Mouse (Mus musculus) neural tube, embryonic 15.5 days (tissue): ENCODE measurements around the gene Dennd1a. TPM values are rescaled to one million over a fixed set of nuclear protein-coding genes. Genes with fewer than 3 reads are reported as not detected.

Experiments
- ATAC-seq: fragments of 200-750 bp; cut with Nextera tagmentation; 2 replicates; pipeline ENCODE4 v1.8.0; 2017; ENCODE audit warnings: mild to moderate bottlenecking, moderate TSS enrichment, moderate library complexity; ENCODE audit not compliant: low FRiP score
- H3K27ac ChIP-seq: fragments of 300-500 bp; sonication (generic); replicated peaks from 2 replicates; pipeline ENCODE4 v1.5.1; 2015; ENCODE audit warnings: mild to moderate bottlenecking, inconsistent platforms
- H3K27me3 ChIP-seq: fragments of 300-500 bp; sonication (generic); replicated peaks from 2 replicates; pipeline ENCODE4 v1.6.1; 2015; ENCODE audit warnings: inconsistent platforms
- H3K36me3 ChIP-seq: fragments of 300-500 bp; sonication (generic); 2 replicates; pipeline ENCODE4 v1.6.1; 2015; ENCODE audit warnings: inconsistent platforms
- H3K4me1 ChIP-seq: fragments of 300-500 bp; sonication (generic); 2 replicates; pipeline ENCODE4 v1.6.1; 2015; ENCODE audit warnings: inconsistent platforms
- H3K4me2 ChIP-seq: fragments of 300-500 bp; sonication (generic); 2 replicates; pipeline ENCODE4 v1.6.1; 2015; ENCODE audit warnings: inconsistent platforms, mild to moderate bottlenecking, moderate library complexity
- H3K4me3 ChIP-seq: fragments of 300-500 bp; sonication (generic); replicated peaks from 2 replicates; pipeline ENCODE4 v1.5.1; 2015; ENCODE audit warnings: mild to moderate bottlenecking, inconsistent platforms
- H3K9ac ChIP-seq: fragments of 300-500 bp; sonication (generic); replicated peaks from 2 replicates; pipeline ENCODE4 v1.6.1; 2015; ENCODE audit warnings: mild to moderate bottlenecking, inconsistent platforms
- H3K9me3 ChIP-seq: fragments of 300-500 bp; sonication (generic); replicated peaks from 2 replicates; pipeline ENCODE4 v1.6.1; 2016; ENCODE audit warnings: inconsistent platforms
- WGBS: fragments of 180-500 bp; shearing (Covaris S2); methylation state at CpG from one replicate; pipeline ENCODE4 v1.1.7; 2015; ENCODE audit warnings: mixed read lengths; 5-methylcytosine and 5-hydroxymethylcytosine counted together
- polyA plus RNA-seq: library from polyadenylated mRNA; unstranded; fragments of >200 nt; fragmentation: Nextera tagmentation; extraction: Ambion mirVana; gene quantifications from 2 replicates; pipeline ENCODE4 v1.2.1, GENCODE M21; 2015

The Dennd1a gene
- polyA plus RNA-seq, 1 experiment from 2014 or later, result 17.0 TPM

DNA sequence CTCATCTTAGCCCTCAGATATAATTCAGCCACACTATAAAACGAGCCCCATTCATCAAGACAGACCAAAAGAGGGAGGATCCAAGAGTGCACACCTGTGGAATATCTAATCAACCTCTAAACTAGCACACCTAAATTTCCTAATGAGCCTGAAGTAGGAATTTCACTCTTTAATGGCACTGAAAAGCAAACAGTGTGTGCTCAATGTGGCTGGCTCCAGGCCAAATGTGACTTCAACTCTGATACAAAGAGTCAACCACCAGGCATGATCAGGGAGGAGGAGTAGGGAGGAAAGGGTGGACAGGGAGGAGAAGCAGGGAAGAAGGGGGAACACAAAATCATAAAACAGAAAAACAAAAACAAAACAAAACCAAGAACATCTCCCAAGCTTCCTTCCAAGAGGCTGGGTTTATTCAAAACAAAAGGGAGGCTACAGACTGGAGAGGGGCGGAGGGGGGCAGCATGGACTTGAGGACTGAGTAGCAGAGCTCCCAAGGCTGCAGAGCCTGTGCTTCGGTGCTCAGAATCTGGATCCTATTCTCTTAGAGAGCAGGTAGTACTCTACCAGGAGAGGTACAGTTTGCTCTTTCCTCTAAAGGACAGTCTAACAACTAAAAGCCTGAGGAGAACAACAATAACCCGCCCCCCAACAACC, 187.9 kb downstream of the Dennd1a start:
- no peak overlapping the region for H3K27ac ChIP-seq
- no peak overlapping the region for H3K9ac ChIP-seq
- H3K36me3 ChIP-seq, result no peaks in the 10 kb centered on the region
- H3K27me3 ChIP-seq, result no peaks in the 10 kb centered on the region
- 58% methylated on average over 4 of the region's 4 CpGs for WGBS
- ATAC-seq, result no peak
- no peak overlapping the region for H3K4me2 ChIP-seq
- no peaks in the 10 kb centered on the region for H3K9me3 ChIP-seq
- H3K4me3 ChIP-seq, result no peak overlapping the region
- H3K4me1 ChIP-seq, result peaks cover 23% of the 10 kb centered on the region

DNA sequence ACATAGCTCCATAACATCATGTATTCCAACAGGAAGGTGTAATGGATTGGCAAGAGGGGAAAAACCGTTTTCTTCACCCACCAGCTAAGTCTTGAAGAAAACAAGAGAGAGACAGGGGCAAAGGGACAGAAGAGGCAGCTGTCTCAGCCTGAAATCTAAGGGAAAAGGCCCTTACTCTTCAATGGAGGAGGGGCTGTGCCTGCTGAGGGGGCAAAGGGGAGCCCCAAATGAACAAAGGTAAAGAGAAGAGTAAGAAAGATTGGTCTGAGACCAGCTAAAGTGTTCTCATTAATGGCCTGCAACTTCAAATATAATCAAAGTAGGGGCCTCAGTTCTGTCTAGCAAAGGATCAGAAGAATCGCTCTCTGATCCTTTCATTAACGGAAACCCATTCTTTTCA, 189.7 kb downstream of the Dennd1a start:
- Histone ChIP-seq H3K36me3 (no peaks in the 10 kb centered on the region), H3K9ac (no peak overlapping the region), H3K4me2 (no peak overlapping the region), H3K27ac (no peak overlapping the region), H3K9me3 (no peaks in the 10 kb centered on the region), H3K4me1 (peaks cover 26% of the 10 kb centered on the region), H3K4me3 (no peak overlapping the region), H3K27me3 (no peaks in the 10 kb centered on the region)
- 52% methylated on average over 3 of the region's 3 CpGs for WGBS
- no peak for ATAC-seq

DNA sequence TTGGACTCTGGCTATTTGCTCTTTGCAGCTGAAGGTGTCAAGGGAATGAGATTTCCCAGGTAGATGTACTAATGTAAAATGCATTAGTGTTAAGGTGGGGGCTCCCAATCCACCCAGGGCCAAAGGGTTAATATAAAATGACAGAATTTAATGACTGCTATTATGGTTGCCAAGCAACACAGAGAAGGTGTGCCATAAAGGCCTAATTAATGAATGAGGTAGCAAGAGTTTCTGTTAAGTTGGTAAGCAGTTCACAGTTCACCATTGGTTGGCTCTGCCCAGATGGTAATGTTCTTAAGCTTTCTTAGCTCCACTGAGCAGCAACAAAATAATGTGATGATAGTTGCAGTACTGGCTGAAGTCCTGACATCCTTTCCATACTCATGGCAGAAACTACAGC, 190.9 kb downstream of the Dennd1a start:
- Histone ChIP-seq H3K27ac (no peak overlapping the region), H3K4me3 (no peak overlapping the region), H3K27me3 (no peaks in the 10 kb centered on the region), H3K4me1 (peaks cover 26% of the 10 kb centered on the region), H3K36me3 (no peaks in the 10 kb centered on the region), H3K4me2 (no peak overlapping the region), H3K9me3 (no peaks in the 10 kb centered on the region), H3K9ac (no peak overlapping the region)
- ATAC-seq, result no peak

DNA sequence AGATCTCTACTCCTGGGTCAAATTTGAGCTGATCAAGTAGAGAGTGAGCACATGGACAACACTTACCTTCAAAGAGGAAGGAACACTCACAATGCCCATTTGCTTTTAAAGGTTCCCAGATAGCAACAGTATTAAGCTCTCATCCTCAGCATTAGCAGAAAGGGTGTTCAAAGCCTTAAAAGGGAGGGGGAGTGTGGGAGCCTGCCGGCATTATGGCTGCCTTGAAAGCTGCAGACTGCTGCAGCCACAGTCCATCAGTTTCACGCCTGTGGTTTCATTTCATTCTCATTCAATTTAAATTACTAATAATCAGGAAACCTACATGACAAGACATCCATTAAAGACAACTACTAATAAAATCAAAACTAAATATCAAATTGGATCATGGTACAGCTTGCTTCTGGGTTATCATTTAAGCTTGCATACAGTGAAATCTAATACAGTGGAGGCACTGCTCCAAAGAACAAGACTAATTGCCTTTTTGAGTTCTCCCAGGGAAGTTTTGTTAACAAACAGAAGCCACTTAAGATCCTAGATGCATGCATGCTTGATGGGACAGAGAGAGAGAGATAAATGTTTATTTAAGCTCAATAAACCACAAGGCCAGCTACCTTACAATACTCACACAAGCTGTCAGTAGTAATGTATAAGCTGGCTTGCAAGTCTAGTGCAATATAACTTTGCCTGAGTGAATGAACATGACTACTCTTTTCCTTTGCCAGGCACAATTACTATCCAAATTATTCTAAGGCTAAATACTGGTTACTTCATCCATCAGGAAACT, 192.6 kb downstream of the Dennd1a start:
- Histone ChIP-seq H3K9ac (no peak overlapping the region), H3K4me2 (no peak overlapping the region), H3K36me3 (no peaks in the 10 kb centered on the region), H3K27ac (peak overlapping the region; percentile 41; the same call in 1 of the 2 replicates), H3K27me3 (no peaks in the 10 kb centered on the region), H3K4me3 (no peak overlapping the region), H3K9me3 (no peaks in the 10 kb centered on the region), H3K4me1 (peaks cover 19% of the 10 kb centered on the region)
- WGBS, result 21% methylated on average over 2 of the region's 2 CpGs
- peak; percentile 81 for ATAC-seq

GRCm38 (mm10) chr2:38093968-38094367, 193.2 kb downstream of the Dennd1a start:
- no peak overlapping the region for H3K9ac ChIP-seq
- H3K27ac ChIP-seq, result peak overlapping the region; percentile 41; the same call in 1 of the 2 replicates
- H3K4me1 ChIP-seq, result peaks cover 14% of the 10 kb centered on the region

DNA sequence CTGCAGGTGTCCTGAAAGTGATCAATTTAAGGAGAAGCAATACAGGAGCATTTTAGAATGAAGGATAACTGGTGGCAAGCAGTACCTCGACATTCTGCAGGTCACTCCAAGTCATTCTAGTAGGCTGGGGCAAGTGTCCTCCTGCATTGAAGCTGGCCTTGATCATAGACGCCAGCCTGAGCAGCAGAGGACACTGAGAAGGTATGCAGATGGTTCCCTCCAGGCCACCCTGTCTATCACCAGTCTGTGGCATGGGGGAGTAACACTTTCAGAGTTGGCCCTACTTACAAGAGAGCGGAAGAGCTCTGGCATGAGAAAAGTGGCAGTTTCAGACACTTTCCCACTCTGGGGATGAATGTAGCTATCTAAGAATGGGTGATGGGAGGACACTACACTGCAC, 193.9 kb downstream of the Dennd1a start:
- H3K4me1 ChIP-seq, result peaks cover 13% of the 10 kb centered on the region
- no peaks in the 10 kb centered on the region for H3K36me3 ChIP-seq
- H3K4me2 ChIP-seq, result no peak overlapping the region
- H3K9me3 ChIP-seq, result no peaks in the 10 kb centered on the region
- ATAC-seq, result no peak
- no peak overlapping the region for H3K4me3 ChIP-seq
- H3K27ac ChIP-seq, result no peak overlapping the region
- H3K27me3 ChIP-seq, result no peaks in the 10 kb centered on the region
- 86% methylated on average over 3 of the region's 3 CpGs for WGBS
- H3K9ac ChIP-seq, result no peak overlapping the region

More at GRCm38 (mm10) chr2:38093968-38094367, 193.2 kb downstream of the Dennd1a start:
- no peaks in the 10 kb centered on the region for H3K9me3 ChIP-seq
- no peak for ATAC-seq
- no peak overlapping the region for H3K4me3 ChIP-seq
- H3K4me2 ChIP-seq, result no peak overlapping the region
- H3K27me3 ChIP-seq, result no peaks in the 10 kb centered on the region
- H3K36me3 ChIP-seq, result no peaks in the 10 kb centered on the region

GRCm38 (mm10) chr2:38088346-38088745, 198.8 kb downstream of the Dennd1a start:
- no peaks in the 10 kb centered on the region for H3K4me1 ChIP-seq
- no peak overlapping the region for H3K4me2 ChIP-seq
- no peak overlapping the region for H3K27ac ChIP-seq
- WGBS, result 90% methylated on average over 1 of the region's 1 CpGs
- ATAC-seq, result no peak
- H3K9ac ChIP-seq, result no peak overlapping the region
- H3K4me3 ChIP-seq, result no peak overlapping the region
- H3K9me3 ChIP-seq, result no peaks in the 10 kb centered on the region
- no peaks in the 10 kb centered on the region for H3K36me3 ChIP-seq
- H3K27me3 ChIP-seq, result no peaks in the 10 kb centered on the region

- H3K4me3 ChIP-seq, result no peak overlapping the region
- no peaks in the 10 kb centered on the region for H3K9me3 ChIP-seq
- H3K9ac ChIP-seq, result no peak overlapping the region
- no peaks in the 10 kb centered on the region for H3K27me3 ChIP-seq
- H3K36me3 ChIP-seq, result no peaks in the 10 kb centered on the region
- H3K4me2 ChIP-seq, result no peak overlapping the region
- 92% methylated on average over 2 of the region's 2 CpGs for WGBS
- H3K4me1 ChIP-seq, result no peaks in the 10 kb centered on the region
- no peak for ATAC-seq
- H3K27ac ChIP-seq, result no peak overlapping the region
Observed at GRCm38 (mm10) chr2:38085058-38085457, 202.1 kb downstream of the Dennd1a start.

DNA sequence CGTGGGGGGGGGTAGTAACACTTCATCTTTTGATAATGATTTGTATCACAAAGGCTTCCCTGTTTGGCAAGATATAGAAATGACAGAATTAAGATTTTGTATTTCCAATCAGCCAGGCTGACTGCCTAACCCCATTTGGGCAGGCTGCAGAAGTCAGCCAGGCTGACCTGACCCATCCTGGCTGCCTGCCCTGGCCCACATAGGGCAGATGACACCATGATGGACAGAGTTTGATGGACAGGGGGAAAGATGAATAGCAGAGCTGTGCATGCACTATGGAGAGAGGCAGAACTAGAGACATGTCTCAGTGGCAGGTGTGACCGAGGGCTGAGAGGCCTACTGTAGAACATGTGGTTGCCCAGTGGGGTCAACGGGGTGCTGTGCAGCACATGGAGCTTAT, 203.9 kb downstream of the Dennd1a start:
- no peaks in the 10 kb centered on the region for H3K9me3 ChIP-seq
- no peak for ATAC-seq

GRCm38 (mm10) chr2:38074495-38074894, 212.7 kb downstream of the Dennd1a start:
- H3K36me3 ChIP-seq, result no peaks in the 10 kb centered on the region
- 51% methylated on average over 2 of the region's 2 CpGs for whole genome bisulfite sequencing
- no peak for ATAC-seq
- H3K4me2 ChIP-seq, result no peak overlapping the region
- no peaks in the 10 kb centered on the region for H3K9me3 ChIP-seq
- no peaks in the 10 kb centered on the region for H3K27me3 ChIP-seq
- H3K9ac ChIP-seq, result no peak overlapping the region
- H3K27ac ChIP-seq, result no peak overlapping the region
- H3K4me1 ChIP-seq, result no peaks in the 10 kb centered on the region
- H3K4me3 ChIP-seq, result no peak overlapping the region

More for the DNA sequence above, 203.9 kb downstream of the Dennd1a start:
- H3K9ac ChIP-seq, result no peak overlapping the region
- no peaks in the 10 kb centered on the region for H3K36me3 ChIP-seq
- H3K27me3 ChIP-seq, result no peaks in the 10 kb centered on the region
- no peaks in the 10 kb centered on the region for H3K4me1 ChIP-seq
- H3K4me2 ChIP-seq, result no peak overlapping the region
- WGBS, result 87% methylated on average over 3 of the region's 3 CpGs
- H3K27ac ChIP-seq, result no peak overlapping the region
- no peak overlapping the region for H3K4me3 ChIP-seq

- Histone ChIP-seq H3K4me3 (no peak overlapping the region), H3K36me3 (no peaks in the 10 kb centered on the region), H3K4me1 (0 out of 2 replicates have a peak, but pooled peaks cover 8% of the 10 kb centered on the region), H3K9ac (no peak overlapping the region), H3K9me3 (no peaks in the 10 kb centered on the region), H3K27me3 (no peaks in the 10 kb centered on the region), H3K4me2 (no peak overlapping the region), H3K27ac (no peak overlapping the region)
- ATAC-seq, result no peak
Observed at GRCm38 (mm10) chr2:38072061-38072460, 215.1 kb downstream of the Dennd1a start.

DNA sequence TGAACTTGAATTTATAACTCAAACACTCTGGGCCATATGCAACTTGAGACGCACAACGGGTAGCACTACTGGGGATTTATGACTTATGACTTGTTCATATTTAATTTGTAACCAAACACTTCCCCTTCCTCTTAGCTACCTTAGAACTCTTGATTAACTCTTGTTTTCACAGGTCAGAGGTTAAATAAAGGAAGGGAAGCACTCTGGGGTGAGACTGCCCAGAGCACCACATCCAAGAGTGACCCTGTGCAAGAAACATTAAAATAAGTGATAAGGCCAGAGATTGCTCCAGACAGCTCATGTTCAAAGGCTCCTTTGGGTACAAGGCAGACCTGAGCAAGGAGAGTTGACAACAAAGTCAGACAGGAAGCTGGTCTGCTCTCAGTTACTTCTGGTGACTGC, 219.0 kb downstream of the Dennd1a start:
- H3K9me3 ChIP-seq, result no peaks in the 10 kb centered on the region
- H3K4me3 ChIP-seq, result no peak overlapping the region
- H3K36me3 ChIP-seq, result no peaks in the 10 kb centered on the region
- H3K4me2 ChIP-seq, result no peak overlapping the region
- WGBS, result 63% methylated on average over 2 of the region's 2 CpGs
- no peak overlapping the region for H3K9ac ChIP-seq
- no peak overlapping the region for H3K27ac ChIP-seq
- H3K27me3 ChIP-seq, result no peaks in the 10 kb centered on the region
- no peak for ATAC-seq
- 0 out of 2 replicates have a peak, but pooled peaks cover 11% of the 10 kb centered on the region for H3K4me1 ChIP-seq
